Mouse (Mus musculus) embryonic fibroblast, embryonic 13.5 days (primary cell): Measurements from ENCODE around the gene Zfp617.

Source experiments
- CTCF ChIP-seq: IDR thresholded peaks from 2 replicates; pipeline ENCODE4 v1.5.1; 2011; ENCODE audit warnings: mild to moderate bottlenecking, control low read depth, low read length, moderate library complexity, borderline replicate concordance; ENCODE audit not compliant: insufficient read depth
- POLR2A ChIP-seq: IDR thresholded peaks from 2 replicates; pipeline ENCODE4 v1.6.1; 2011; ENCODE audit warnings: low read depth, mild to moderate bottlenecking, control low read depth, low read length, moderate library complexity

DNA sequence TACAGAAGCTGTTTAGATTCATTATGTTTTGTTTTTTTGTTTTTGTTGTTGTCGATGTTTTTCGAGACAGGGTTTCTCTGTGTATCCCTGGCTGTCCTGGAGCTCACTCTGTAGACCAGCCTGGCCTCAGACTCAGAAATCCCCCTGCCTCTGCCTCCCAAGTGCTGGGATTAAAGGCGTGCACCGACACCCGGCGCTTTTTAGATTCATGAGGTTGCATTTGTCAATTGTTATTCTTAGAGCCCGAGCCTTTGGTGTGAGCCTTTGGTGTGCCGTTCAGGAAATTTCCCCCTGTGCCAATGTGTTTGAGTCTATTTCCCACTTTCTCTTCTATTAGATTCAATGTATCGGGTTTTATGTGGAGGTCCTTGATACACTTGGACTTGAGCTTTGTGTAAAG is 46.2 kb downstream of the Zfp617 start:
- TF ChIP-seq CTCF (no peak), POLR2A (no peak)
